Comparison of ENCODE assay signal across 8 mouse cellular contexts in genomic region chr9:69125787-69126161, GRCm38 (mm10).
DNase-seq lines count a peak whose midpoint lies in the region; ATAC-seq and TF ChIP-seq lines count a peak whose summit lies in the region.

No protein-coding gene starts in this region.

- TF ChIP-seq POLR2A in cerebellum, adult 2 months (IDR thresholded peaks at IDR 0.05; ENCODE audit: borderline replicate concordance, insufficient read depth, low read length) = 0 out of 2 replicates have a peak, but pooled peaks have one; percentile 6

- H3K9me3 ChIP-seq in lung, embryonic 14.5 days (ENCODE audit: low read depth, low read length) = no peaks in the 10 kb centered on the region
- no peaks in the 10 kb centered on the region for H3K9me3 ChIP-seq in hindbrain, embryonic 16.5 days (ENCODE audit: control insufficient read depth, low read length)
- no peaks in the 10 kb centered on the region for H3K9me3 ChIP-seq in midbrain, postnatal 0 days (ENCODE audit: low read length)

- no peaks in the 10 kb centered on the region for H3K36me3 ChIP-seq in lung, embryonic 14.5 days (ENCODE audit: insufficient read depth)
- H3K36me3 ChIP-seq in hindbrain, embryonic 16.5 days (ENCODE audit: control insufficient read depth, insufficient read depth, low read length) = no peaks in the 10 kb centered on the region
- H3K36me3 ChIP-seq in midbrain, postnatal 0 days (ENCODE audit: insufficient read depth, low read length) = no peaks in the 10 kb centered on the region

- no peak overlapping the region for H3K9ac ChIP-seq in lung, embryonic 14.5 days
- no peak overlapping the region for H3K9ac ChIP-seq in hindbrain, embryonic 16.5 days (ENCODE audit: low read depth, low read length)
- H3K9ac ChIP-seq in midbrain, postnatal 0 days (replicated peaks; ENCODE audit: low read length, poor library complexity, severe bottlenecking) = no peak overlapping the region

- peak overlapping the region; percentile 58 for H3K4me2 ChIP-seq in lung, embryonic 14.5 days
- H3K4me2 ChIP-seq in hindbrain, embryonic 16.5 days (ENCODE audit: low read length) = peak overlapping the region; percentile 58
- H3K4me2 ChIP-seq in midbrain, postnatal 0 days (ENCODE audit: low read depth, low read length, poor library complexity, severe bottlenecking) = peak overlapping the region; percentile 50

- 21% methylated on average over 7 of the region's 7 CpGs for WGBS in cerebellum, adult 2 months
- WGBS in lung, embryonic 14.5 days = 37% methylated on average over 7 of the region's 7 CpGs
- WGBS in hindbrain, embryonic 16.5 days = 42% methylated on average over 7 of the region's 7 CpGs
- WGBS in midbrain, postnatal 0 days = 37% methylated on average over 7 of the region's 7 CpGs

- H3K4me1 ChIP-seq in cerebellum, adult 2 months (ENCODE audit: control insufficient read depth, insufficient read depth, low read length) = peaks cover 30% of the 10 kb centered on the region
- H3K4me1 ChIP-seq in lung, embryonic 14.5 days (ENCODE audit: insufficient read depth) = no peaks in the 10 kb centered on the region
- peaks cover 4% of the 10 kb centered on the region for H3K4me1 ChIP-seq in hindbrain, embryonic 16.5 days (ENCODE audit: control insufficient read depth, insufficient read depth, low read depth, low read length)
- no peaks in the 10 kb centered on the region for H3K4me1 ChIP-seq in midbrain, postnatal 0 days (ENCODE audit: insufficient read depth, low read length)

- H3K27ac ChIP-seq in cerebellum, adult 2 months (ENCODE audit: insufficient read depth, low read length) = peak overlapping the region; percentile 74
- H3K27ac ChIP-seq in lung, embryonic 14.5 days (ENCODE audit: low read depth) = no peak overlapping the region
- no peak overlapping the region for H3K27ac ChIP-seq in hindbrain, embryonic 16.5 days (ENCODE audit: low read depth, low read length)
- H3K27ac ChIP-seq in midbrain, postnatal 0 days (ENCODE audit: low read depth, low read length) = no peak overlapping the region

- H3K27me3 ChIP-seq in cerebellum, adult 2 months (ENCODE audit: control insufficient read depth, insufficient read depth, low read length) = no peaks in the 10 kb centered on the region
- no peaks in the 10 kb centered on the region for H3K27me3 ChIP-seq in lung, embryonic 14.5 days (ENCODE audit: insufficient read depth, low read length)
- H3K27me3 ChIP-seq in hindbrain, embryonic 16.5 days (replicated peaks; ENCODE audit: control insufficient read depth, insufficient read depth, low read length) = no peaks in the 10 kb centered on the region
- H3K27me3 ChIP-seq in midbrain, postnatal 0 days (ENCODE audit: insufficient read depth, low read length) = no peaks in the 10 kb centered on the region

- peak overlapping the region; percentile 45 for H3K4me3 ChIP-seq in cerebellum, adult 2 months (replicated peaks; ENCODE audit: insufficient read depth, low read depth, low read length)
- peak overlapping the region; percentile 10 for H3K4me3 ChIP-seq in lung, embryonic 14.5 days (ENCODE audit: low read depth, low read length)
- peak overlapping the region; percentile 25 for H3K4me3 ChIP-seq in hindbrain, embryonic 16.5 days (ENCODE audit: low read length)
- H3K4me3 ChIP-seq in midbrain, postnatal 0 days (ENCODE audit: low read depth, low read length) = peak overlapping the region; percentile 15; the same call in 1 of the 2 replicates

- peak in 1 of 2 experiments; percentile 53 for DNase-seq in cerebellum, adult 2 months
- DNase-seq in cerebellum, postnatal 10 days = no peak
- no peak for DNase-seq in lung, embryonic 14.5 days
- no peak for DNase-seq in lung, postnatal 36 days
- DNase-seq in midbrain, postnatal 0 days (ENCODE audit: low spot score) = no peak
- DNase-seq in urinary bladder, postnatal 25 days (ENCODE audit: low spot score) = no peak
- DNase-seq in cerebellum, adult 9-10 months = no peak

- TF ChIP-seq CTCF in cerebellum, adult 2 months (IDR thresholded peaks at IDR 0.05; ENCODE audit: borderline replicate concordance, insufficient read depth, low read depth, low read length) = no peak
- no peak for TF ChIP-seq CTCF in lung, embryonic 14.5 days (IDR thresholded peaks at IDR 0.05; ENCODE audit: low read depth)
- TF ChIP-seq CTCF in midbrain, postnatal 0 days (IDR thresholded peaks at IDR 0.05) = no peak

- ATAC-seq in lung, embryonic 14.5 days (ENCODE audit: insufficient read depth) = no peak
- ATAC-seq in hindbrain, embryonic 16.5 days = no peak
- no peak for ATAC-seq in midbrain, postnatal 0 days (ENCODE audit: low FRiP score)
